Mouse (Mus musculus): ENCODE data around the gene Ifi211. TPM values are rescaled to one million over a fixed set of nuclear protein-coding genes. Genes with fewer than 3 reads are reported as not detected.
"Not testable (repeated sequence)": the region's sequence is repeated elsewhere in the genome, so short reads cannot be mapped to it uniquely, and the experiment has no call there.

Gene Ifi211
- total RNA-seq, 1 experiment = 0.80 TPM

DNA sequence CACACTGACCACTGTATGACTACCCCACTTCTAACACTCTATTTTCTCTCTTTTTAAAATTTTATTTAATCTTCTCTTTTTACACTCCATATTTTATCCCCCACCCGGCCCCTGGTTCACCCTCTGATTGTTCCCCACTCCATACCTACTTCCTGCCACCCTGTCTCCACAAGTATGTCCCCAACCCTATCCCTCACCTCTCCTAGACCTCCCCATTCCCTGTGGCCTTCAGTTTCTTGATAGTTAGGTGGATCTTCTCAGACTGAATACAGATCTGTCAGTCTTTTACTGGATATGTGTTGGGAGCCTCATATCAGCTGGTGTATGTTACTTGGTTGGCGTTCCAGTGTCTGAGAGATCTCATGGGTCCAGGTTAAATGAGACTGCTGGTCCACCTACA lies 1.7 kb upstream of the Ifi211 start:
- DNase-seq (ENCODE audit: low read depth, low spot score) = no peak
- Histone ChIP-seq H3K9me3 (ENCODE audit: control insufficient read depth, insufficient read depth, low read depth, low read length) (no peaks in the 10 kb centered on the region), H3K4me1 (ENCODE audit: control insufficient read depth in 2 of 2, insufficient read depth in 2 of 2, low read length in 2 of 2, poor library complexity in 1 of 2) (no peaks in the 10 kb centered on the region), H3K9ac (ENCODE audit: insufficient read depth, low read depth, low read length, poor library complexity, severe bottlenecking) (no peak overlapping the region), H3K4me3 (ENCODE audit: insufficient read depth in 1 of 2, low read depth in 1 of 2, low read length in 2 of 2, poor library complexity in 1 of 2, severe bottlenecking in 1 of 2) (no peak overlapping the region), H3K27ac (ENCODE audit: insufficient read depth, low read depth, low read length, poor library complexity, severe bottlenecking) (no peak overlapping the region), H3K36me3 (ENCODE audit: control insufficient read depth, insufficient read depth, low read length, poor library complexity, severe bottlenecking) (no peaks in the 10 kb centered on the region)
- in situ Hi-C loops (cut with MboI; ENCODE audit: low sequenced_read_pairs in 2 of 2, unreplicated experiment in 2 of 2) = loop anchor here (5.0 to 10.0 kb wide), 2 partner anchors 150 to 167 kb away; partner anchors contain the start of gene Ifi204 (in 1 of the 2)
- no peak for TF ChIP-seq MAFK (IDR thresholded peaks at IDR 0.05; ENCODE audit: insufficient read depth, low read depth, low read length)
- no peak for TF ChIP-seq CHD2 (IDR thresholded peaks at IDR 0.05; ENCODE audit: low read depth, low read length)
- no peak for TF ChIP-seq ZC3H11A (IDR thresholded peaks at IDR 0.05; ENCODE audit: borderline replicate concordance, low read depth, low read length)
- no peak for TF ChIP-seq ZNF384 (IDR thresholded peaks at IDR 0.05; ENCODE audit: low read depth, low read length)
- no peak for TF ChIP-seq HCFC1 (IDR thresholded peaks at IDR 0.05; ENCODE audit: borderline replicate concordance, insufficient read depth, low read length)

DNA sequence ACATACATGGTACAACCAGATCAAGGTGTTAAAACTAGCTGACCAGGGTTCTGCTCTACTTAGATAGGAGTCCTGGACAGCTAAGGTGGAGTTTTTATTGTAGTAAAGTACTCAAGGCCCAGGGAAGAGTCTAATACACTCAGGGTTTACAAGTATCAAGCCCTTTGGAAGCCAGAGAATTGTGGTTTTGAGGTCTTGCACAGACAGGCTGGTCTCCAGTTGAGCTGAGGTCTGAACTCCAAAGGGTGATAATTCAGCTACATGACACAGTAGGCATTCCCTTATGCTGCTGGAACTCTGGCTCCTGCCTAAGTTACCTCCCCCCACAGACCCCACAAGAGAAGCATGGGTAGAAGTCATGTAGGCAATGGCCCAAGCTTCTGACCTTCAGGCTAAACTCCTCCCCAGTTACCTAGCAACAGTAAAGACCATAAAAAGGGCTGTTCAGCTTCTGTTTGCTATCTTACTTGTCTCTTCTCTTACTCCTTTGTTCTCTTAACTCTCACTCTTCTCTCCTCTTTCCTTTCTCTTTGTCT lies 478 bp upstream of the Ifi211 start:
- H3K27ac ChIP-seq (ENCODE audit: insufficient read depth, low read depth, low read length, poor library complexity, severe bottlenecking); H3K9ac ChIP-seq (ENCODE audit: insufficient read depth, low read depth, low read length, poor library complexity, severe bottlenecking); H3K4me3 ChIP-seq (ENCODE audit: insufficient read depth in 1 of 2, low read depth in 1 of 2, low read length in 2 of 2, poor library complexity in 1 of 2, severe bottlenecking in 1 of 2); H3K9me3 ChIP-seq (ENCODE audit: control insufficient read depth, insufficient read depth, low read depth, low read length); H3K36me3 ChIP-seq (ENCODE audit: control insufficient read depth, insufficient read depth, low read length, poor library complexity, severe bottlenecking); DNase-seq (ENCODE audit: low read depth, low spot score); H3K4me1 ChIP-seq (ENCODE audit: control insufficient read depth in 2 of 2, insufficient read depth in 2 of 2, low read length in 2 of 2, poor library complexity in 1 of 2): not testable (repeated sequence)
- in situ Hi-C loops (cut with MboI; ENCODE audit: low sequenced_read_pairs in 2 of 2, unreplicated experiment in 2 of 2) = loop anchor here (5.0 to 10.0 kb wide), 2 partner anchors 149 to 166 kb away; partner anchors contain the start of gene Ifi204 (in 1 of the 2)

DNA sequence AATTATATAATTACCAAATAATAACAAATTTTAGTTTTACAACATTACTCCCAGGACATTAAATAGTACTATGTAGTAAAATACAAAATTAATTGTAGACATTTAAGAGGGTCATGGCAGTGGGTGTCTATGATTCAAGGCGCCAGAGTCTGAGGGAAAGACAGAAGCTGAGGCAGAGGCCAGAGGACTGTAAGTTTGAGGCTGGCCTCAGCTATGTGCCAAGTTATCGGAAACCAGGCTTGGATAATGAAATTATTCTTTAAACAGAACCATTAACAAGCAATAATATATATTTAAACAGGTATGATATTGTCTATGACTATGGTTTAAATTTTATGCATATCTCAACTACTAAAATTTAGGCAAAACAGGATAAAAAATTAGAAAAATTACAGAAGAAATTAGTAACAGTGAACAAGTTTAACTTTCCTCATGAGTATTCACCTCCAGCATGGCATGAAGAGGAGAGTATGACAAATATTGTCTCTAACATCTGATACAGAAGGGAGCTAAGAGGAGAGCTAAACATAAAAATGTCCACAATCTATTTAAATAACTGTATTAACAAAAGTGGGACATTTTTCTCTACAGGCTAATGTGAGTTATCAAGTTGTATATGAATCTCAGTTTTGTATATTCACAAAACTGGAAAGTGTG lies 910 bp downstream of the Ifi211 start:
- Histone ChIP-seq H3K27ac (ENCODE audit: insufficient read depth, low read depth, low read length, poor library complexity, severe bottlenecking) (no peak overlapping the region), H3K9ac (ENCODE audit: insufficient read depth, low read depth, low read length, poor library complexity, severe bottlenecking) (no peak overlapping the region), H3K4me1 (ENCODE audit: control insufficient read depth in 2 of 2, insufficient read depth in 2 of 2, low read length in 2 of 2, poor library complexity in 1 of 2) (no peaks in the 10 kb centered on the region), H3K4me3 (ENCODE audit: insufficient read depth in 1 of 2, low read depth in 1 of 2, low read length in 2 of 2, poor library complexity in 1 of 2, severe bottlenecking in 1 of 2) (no peak overlapping the region), H3K9me3 (ENCODE audit: control insufficient read depth, insufficient read depth, low read depth, low read length) (no peaks in the 10 kb centered on the region), H3K36me3 (ENCODE audit: control insufficient read depth, insufficient read depth, low read length, poor library complexity, severe bottlenecking) (no peaks in the 10 kb centered on the region)
- TF ChIP-seq HCFC1 (IDR thresholded peaks at IDR 0.05; ENCODE audit: borderline replicate concordance, insufficient read depth, low read length) (no peak), ZNF384 (IDR thresholded peaks at IDR 0.05; ENCODE audit: low read depth, low read length) (no peak), ZC3H11A (IDR thresholded peaks at IDR 0.05; ENCODE audit: borderline replicate concordance, low read depth, low read length) (no peak), CHD2 (IDR thresholded peaks at IDR 0.05; ENCODE audit: low read depth, low read length) (no peak), MAFK (IDR thresholded peaks at IDR 0.05; ENCODE audit: insufficient read depth, low read depth, low read length) (no peak)
- DNase-seq (ENCODE audit: low read depth, low spot score) = no peak
- in situ Hi-C loops (cut with MboI; ENCODE audit: low sequenced_read_pairs in 2 of 2, unreplicated experiment in 2 of 2) = loop anchor here (5.0 to 10.0 kb wide), 2 partner anchors 147 to 165 kb away; partner anchors contain the start of gene Ifi204 (in 1 of the 2)

DNA sequence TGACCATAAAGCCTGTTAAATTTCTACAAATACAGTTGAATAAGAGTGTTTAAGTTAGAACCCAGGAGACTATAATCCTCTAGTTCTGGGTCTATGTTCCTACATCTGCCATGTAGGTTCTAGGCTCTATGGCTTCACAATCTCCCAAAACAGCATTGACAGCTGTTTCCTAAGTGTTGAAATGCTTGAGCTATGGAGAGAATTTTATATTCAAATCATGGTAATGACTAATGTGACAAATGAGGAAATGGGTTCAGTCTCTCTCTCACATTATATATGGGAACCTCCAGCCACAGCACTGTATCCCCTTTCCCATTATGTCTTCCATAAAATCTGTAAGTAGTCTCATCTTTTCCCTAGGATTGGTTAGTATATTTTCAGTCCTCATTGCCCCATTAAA lies 4.5 kb downstream of the Ifi211 start:
- H3K27ac ChIP-seq (ENCODE audit: insufficient read depth, low read depth, low read length, poor library complexity, severe bottlenecking); H3K4me3 ChIP-seq (ENCODE audit: insufficient read depth in 1 of 2, low read depth in 1 of 2, low read length in 2 of 2, poor library complexity in 1 of 2, severe bottlenecking in 1 of 2); H3K4me1 ChIP-seq (ENCODE audit: control insufficient read depth in 2 of 2, insufficient read depth in 2 of 2, low read length in 2 of 2, poor library complexity in 1 of 2); DNase-seq (ENCODE audit: low read depth, low spot score); H3K9me3 ChIP-seq (ENCODE audit: control insufficient read depth, insufficient read depth, low read depth, low read length); in situ Hi-C loops (cut with MboI; ENCODE audit: low sequenced_read_pairs in 2 of 2, unreplicated experiment in 2 of 2); H3K36me3 ChIP-seq (ENCODE audit: control insufficient read depth, insufficient read depth, low read length, poor library complexity, severe bottlenecking); H3K9ac ChIP-seq (ENCODE audit: insufficient read depth, low read depth, low read length, poor library complexity, severe bottlenecking): not testable (repeated sequence)

DNA sequence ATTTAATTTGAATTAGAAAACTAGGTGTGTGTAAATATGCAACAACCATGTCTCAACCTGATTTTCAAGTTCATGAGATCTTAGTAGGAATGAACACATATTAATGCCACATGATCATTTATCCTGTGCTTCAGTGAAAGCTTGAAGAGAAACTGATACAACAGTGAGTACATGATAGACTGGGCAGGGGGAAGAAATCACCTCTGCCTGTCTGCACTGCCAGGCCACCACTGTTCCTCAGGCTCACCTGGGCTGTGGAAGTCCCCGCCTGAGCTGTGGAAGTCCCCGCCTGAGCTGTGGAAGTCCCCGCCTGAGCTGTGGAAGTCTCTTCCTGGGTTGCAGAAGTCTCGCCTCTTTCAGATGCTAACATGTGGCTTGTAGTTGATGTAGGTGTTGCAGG lies 7.0 kb downstream of the Ifi211 start:
- H3K4me1 ChIP-seq (ENCODE audit: control insufficient read depth in 2 of 2, insufficient read depth in 2 of 2, low read length in 2 of 2, poor library complexity in 1 of 2); H3K9ac ChIP-seq (ENCODE audit: insufficient read depth, low read depth, low read length, poor library complexity, severe bottlenecking); DNase-seq (ENCODE audit: low read depth, low spot score); H3K9me3 ChIP-seq (ENCODE audit: control insufficient read depth, insufficient read depth, low read depth, low read length); H3K36me3 ChIP-seq (ENCODE audit: control insufficient read depth, insufficient read depth, low read length, poor library complexity, severe bottlenecking); H3K27ac ChIP-seq (ENCODE audit: insufficient read depth, low read depth, low read length, poor library complexity, severe bottlenecking); in situ Hi-C loops (cut with MboI; ENCODE audit: low sequenced_read_pairs in 2 of 2, unreplicated experiment in 2 of 2); H3K4me3 ChIP-seq (ENCODE audit: insufficient read depth in 1 of 2, low read depth in 1 of 2, low read length in 2 of 2, poor library complexity in 1 of 2, severe bottlenecking in 1 of 2): not testable (repeated sequence)

DNA sequence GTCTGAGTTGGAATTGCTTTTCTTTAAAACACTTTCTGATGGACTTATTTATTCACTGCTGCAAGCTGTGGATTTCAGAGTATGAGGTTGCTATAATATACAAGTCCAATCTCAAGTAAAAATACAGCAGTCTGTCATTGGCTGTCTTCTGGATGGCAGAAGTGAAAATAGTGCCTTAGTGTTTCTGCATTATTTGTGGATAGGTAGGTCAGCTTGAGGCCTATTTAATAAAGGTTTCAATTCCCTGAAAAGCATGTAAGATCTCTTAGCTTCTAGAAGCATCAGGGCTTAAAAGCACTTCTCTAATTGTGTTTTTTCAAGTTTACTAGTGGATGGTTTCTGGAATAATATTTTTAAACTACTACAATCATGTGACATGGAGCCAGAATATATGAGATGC lies 23.1 kb downstream of the Ifi211 start:
- H3K9me3 ChIP-seq (ENCODE audit: control insufficient read depth, insufficient read depth, low read depth, low read length); DNase-seq (ENCODE audit: low read depth, low spot score); in situ Hi-C loops (cut with MboI; ENCODE audit: low sequenced_read_pairs in 2 of 2, unreplicated experiment in 2 of 2); H3K9ac ChIP-seq (ENCODE audit: insufficient read depth, low read depth, low read length, poor library complexity, severe bottlenecking); H3K4me3 ChIP-seq (ENCODE audit: insufficient read depth in 1 of 2, low read depth in 1 of 2, low read length in 2 of 2, poor library complexity in 1 of 2, severe bottlenecking in 1 of 2); H3K36me3 ChIP-seq (ENCODE audit: control insufficient read depth, insufficient read depth, low read length, poor library complexity, severe bottlenecking); H3K4me1 ChIP-seq (ENCODE audit: control insufficient read depth in 2 of 2, insufficient read depth in 2 of 2, low read length in 2 of 2, poor library complexity in 1 of 2); H3K27ac ChIP-seq (ENCODE audit: insufficient read depth, low read depth, low read length, poor library complexity, severe bottlenecking): not testable (repeated sequence)

DNA sequence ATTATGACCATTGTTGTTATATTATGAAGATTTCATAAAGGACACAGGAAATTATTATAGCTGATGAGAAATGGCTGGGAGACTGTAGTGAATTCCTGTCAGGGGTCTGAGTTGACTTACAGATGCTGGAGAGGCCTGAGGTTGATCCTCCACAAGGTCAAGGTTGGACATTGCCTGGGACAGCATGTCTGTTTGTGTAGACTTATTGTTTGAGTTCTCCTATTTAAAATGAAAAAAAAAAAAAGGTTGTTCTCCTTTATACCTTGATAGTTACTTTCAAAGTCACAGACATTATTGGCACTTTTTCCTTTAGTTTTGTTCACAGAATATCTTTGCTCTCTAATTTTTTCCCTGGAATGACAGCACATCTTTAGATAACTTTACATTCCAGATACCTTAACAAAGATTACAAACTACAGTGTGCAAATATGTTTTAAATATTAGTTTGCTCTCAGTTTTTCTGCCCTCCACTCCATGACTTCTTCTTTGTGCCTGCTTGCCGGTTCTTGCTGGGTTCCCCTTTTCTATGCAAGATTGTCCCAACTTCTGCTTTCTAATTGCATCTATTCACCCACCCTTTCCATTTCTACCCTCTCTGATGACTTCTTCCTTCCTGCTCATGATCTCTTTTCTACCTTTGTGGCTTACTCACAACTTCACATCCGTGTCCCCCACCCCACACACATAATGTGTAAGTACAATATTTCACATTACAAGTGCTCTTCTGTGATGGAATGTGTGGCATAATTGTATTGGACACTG lies 25.6 kb downstream of the Ifi211 start:
- H3K4me1 ChIP-seq (ENCODE audit: control insufficient read depth in 2 of 2, insufficient read depth in 2 of 2, low read length in 2 of 2, poor library complexity in 1 of 2); DNase-seq (ENCODE audit: low read depth, low spot score); H3K4me3 ChIP-seq (ENCODE audit: insufficient read depth in 1 of 2, low read depth in 1 of 2, low read length in 2 of 2, poor library complexity in 1 of 2, severe bottlenecking in 1 of 2); H3K27ac ChIP-seq (ENCODE audit: insufficient read depth, low read depth, low read length, poor library complexity, severe bottlenecking); in situ Hi-C loops (cut with MboI; ENCODE audit: low sequenced_read_pairs in 2 of 2, unreplicated experiment in 2 of 2); H3K9ac ChIP-seq (ENCODE audit: insufficient read depth, low read depth, low read length, poor library complexity, severe bottlenecking); H3K36me3 ChIP-seq (ENCODE audit: control insufficient read depth, insufficient read depth, low read length, poor library complexity, severe bottlenecking); H3K9me3 ChIP-seq (ENCODE audit: control insufficient read depth, insufficient read depth, low read depth, low read length): not testable (repeated sequence)
